Mouse (Mus musculus) ES-Bruce4 (cell line): ENCODE results near the gene Zfp747.

Experiments
- CTCF ChIP-seq: IDR thresholded peaks from one replicate; pipeline ENCODE4 v1.8.1; 2011; ENCODE audit warnings: low read depth, low read length
- EP300 ChIP-seq: IDR thresholded peaks from 2 replicates; pipeline ENCODE4 v1.6.1; 2011; ENCODE audit warnings: low read depth, low read length; ENCODE audit not compliant: insufficient read depth

GRCm38 (mm10) chr7:127333240-127333639 lies 42.6 kb downstream of the Zfp747 start:
- no peak for TF ChIP-seq CTCF
- no peak for TF ChIP-seq EP300
